ENCODE assay signal across 8 mouse cellular contexts in genomic region chr15:100747121-100747963, GRCm38 (mm10). TPM values are rescaled to one million over a fixed set of nuclear protein-coding genes. Genes with fewer than 3 reads are reported as not detected.
A peak's percentile ranks its signal among the peaks of the same experiment; 100 is the strongest.
DNase-seq lines count a peak whose midpoint lies in the region; ATAC-seq and TF ChIP-seq lines count a peak whose summit lies in the region.

No protein-coding gene starts in this region.

- no peak overlapping the region for H3K9ac ChIP-seq in embryonic facial prominence, embryonic 11.5 days (replicated peaks; ENCODE audit: low read length)
- no peak overlapping the region for H3K9ac ChIP-seq in hindbrain, embryonic 16.5 days (ENCODE audit: low read depth, low read length)
- peak overlapping the region; percentile 47 for H3K9ac ChIP-seq in liver, embryonic 16.5 days (ENCODE audit: low read depth, low read length)

- H3K4me3 ChIP-seq in embryonic facial prominence, embryonic 11.5 days (ENCODE audit: low read depth, low read length), result peak overlapping the region; percentile 20
- peak overlapping the region; percentile 36 for H3K4me3 ChIP-seq in hindbrain, embryonic 16.5 days (ENCODE audit: low read length)
- peak overlapping the region; percentile 51 for H3K4me3 ChIP-seq in liver, embryonic 16.5 days (ENCODE audit: low read depth, low read length)
- no peak overlapping the region for H3K4me3 ChIP-seq in left cerebral cortex, adult 2 months

- peak overlapping the region; percentile 40 for H3K4me2 ChIP-seq in embryonic facial prominence, embryonic 11.5 days (ENCODE audit: low read depth, low read length)
- H3K4me2 ChIP-seq in hindbrain, embryonic 16.5 days (ENCODE audit: low read length), result peak overlapping the region; percentile 50
- peak overlapping the region; percentile 81 for H3K4me2 ChIP-seq in liver, embryonic 16.5 days (ENCODE audit: low read depth, low read length)

- no peak overlapping the region for H3K27ac ChIP-seq in embryonic facial prominence, embryonic 11.5 days (replicated peaks; ENCODE audit: low read depth, low read length)
- no peak overlapping the region for H3K27ac ChIP-seq in hindbrain, embryonic 16.5 days (ENCODE audit: low read depth, low read length)
- H3K27ac ChIP-seq in liver, embryonic 16.5 days (ENCODE audit: low read length), result peak overlapping the region; percentile 87
- H3K27ac ChIP-seq in left cerebral cortex, adult 2 months, result no peak overlapping the region

- no peaks in the 10 kb centered on the region for H3K4me1 ChIP-seq in embryonic facial prominence, embryonic 11.5 days (ENCODE audit: control insufficient read depth, insufficient read depth, low read length)
- peaks cover 8% of the 10 kb centered on the region for H3K4me1 ChIP-seq in hindbrain, embryonic 16.5 days (ENCODE audit: control insufficient read depth, insufficient read depth, low read depth, low read length)
- H3K4me1 ChIP-seq in liver, embryonic 16.5 days (ENCODE audit: control insufficient read depth, low read depth, low read length), result peaks cover 41% of the 10 kb centered on the region

- intact Hi-C loops in left cerebral cortex, adult 2 months (cut with DNase I), result no loop called here

- TF ChIP-seq CTCF in left cerebral cortex, adult 2 months (IDR thresholded peaks at IDR 0.05), result no peak

- 2% methylated on average over 18 of the region's 27 CpGs for WGBS in embryonic facial prominence, embryonic 11.5 days
- WGBS in hindbrain, embryonic 16.5 days, result 2% methylated on average over 27 of the region's 27 CpGs
- 4% methylated on average over 27 of the region's 27 CpGs for WGBS in liver, embryonic 16.5 days (ENCODE audit: insufficient replicate concordance)

- no peaks in the 10 kb centered on the region for H3K9me3 ChIP-seq in embryonic facial prominence, embryonic 11.5 days (replicated peaks; ENCODE audit: control insufficient read depth, low read length)
- H3K9me3 ChIP-seq in hindbrain, embryonic 16.5 days (ENCODE audit: control insufficient read depth, low read length), result no peaks in the 10 kb centered on the region
- H3K9me3 ChIP-seq in liver, embryonic 16.5 days (replicated peaks; ENCODE audit: control insufficient read depth, low read length), result no peaks in the 10 kb centered on the region

- peak; percentile 65; the same call in 1 of the 2 replicates for ATAC-seq in embryonic facial prominence, embryonic 11.5 days (replicated peaks; ENCODE audit: insufficient number of reproducible peaks, low FRiP score, low TSS enrichment, low read depth)
- peak; percentile 40; the same call in 1 of the 2 replicates for ATAC-seq in hindbrain, embryonic 16.5 days
- peak; percentile 98 for ATAC-seq in liver, embryonic 16.5 days (ENCODE audit: low read depth)

- no peaks in the 10 kb centered on the region for H3K27me3 ChIP-seq in embryonic facial prominence, embryonic 11.5 days (ENCODE audit: control insufficient read depth, insufficient read depth, low read length)
- no peaks in the 10 kb centered on the region for H3K27me3 ChIP-seq in hindbrain, embryonic 16.5 days (replicated peaks; ENCODE audit: control insufficient read depth, insufficient read depth, low read length)
- H3K27me3 ChIP-seq in liver, embryonic 16.5 days (ENCODE audit: control insufficient read depth, insufficient read depth, low read depth, low read length), result no peaks in the 10 kb centered on the region

- no peaks in the 10 kb centered on the region for H3K36me3 ChIP-seq in embryonic facial prominence, embryonic 11.5 days (replicated peaks; ENCODE audit: control insufficient read depth, insufficient read depth, low read depth, low read length)
- H3K36me3 ChIP-seq in hindbrain, embryonic 16.5 days (ENCODE audit: control insufficient read depth, insufficient read depth, low read length), result no peaks in the 10 kb centered on the region
- no peaks in the 10 kb centered on the region for H3K36me3 ChIP-seq in liver, embryonic 16.5 days (ENCODE audit: control insufficient read depth, insufficient read depth)

- DNase-seq in thymus, postnatal 0 days (ENCODE audit: low spot score), result peak; percentile 35
- DNase-seq in thymus, postnatal 10 days (ENCODE audit: low spot score in 2 of 2), result no peak
- peak; percentile 52 for DNase-seq in embryonic facial prominence, embryonic 11.5 days (ENCODE audit: low spot score)
- peak; percentile 62 to 76 for DNase-seq in spleen, postnatal 36 days (ENCODE audit: low spot score in 2 of 2)
- DNase-seq in cerebellum, postnatal 10 days, result no peak
- no peak for DNase-seq in left cerebral cortex, adult 2 months (ENCODE audit: extremely low spot score in 1 of 2, low spot score in 2 of 2)

RNA-seq across cellular contexts. Expression of gene Slc4a8, which starts 14.2 kb away (rescaled TPM):
- 2.1 and 2.7 TPM in 2 replicates for polyA plus RNA-seq in thymus, postnatal 0 days (2015; fragmentation: Nextera tagmentation; extraction: Ambion mirVana)
- 5.7 and 7.7 TPM in 2 replicates for polyA plus RNA-seq in embryonic facial prominence, embryonic 11.5 days (2014; fragmentation: Nextera tagmentation; extraction: Ambion mirVana)
- polyA plus RNA-seq in hindbrain, embryonic 16.5 days (2015; fragmentation: Nextera tagmentation; extraction: Ambion mirVana), result 24.7 and 27.9 TPM in 2 replicates
- polyA plus RNA-seq in liver, embryonic 16.5 days (2015; fragmentation: Nextera tagmentation; extraction: Ambion mirVana), result 0.46 and 0.76 TPM in 2 replicates
- 10 to 100 TPM; 78.4 to 79.0 TPM for total RNA-seq in left cerebral cortex, adult 2 months (2021)

RNA-seq across cellular contexts. Expression of gene Galnt6, which starts 18.2 kb away (rescaled TPM):
- polyA plus RNA-seq in thymus, postnatal 0 days (2015; fragmentation: Nextera tagmentation; extraction: Ambion mirVana), result 16.6 and 16.9 TPM in 2 replicates
- polyA plus RNA-seq in embryonic facial prominence, embryonic 11.5 days (2014; fragmentation: Nextera tagmentation; extraction: Ambion mirVana), result 0.08 and 0.20 TPM in 2 replicates
- polyA plus RNA-seq in hindbrain, embryonic 16.5 days (2015; fragmentation: Nextera tagmentation; extraction: Ambion mirVana), result 0.17 and 0.30 TPM in 2 replicates
- 1.8 TPM in 2 replicates for polyA plus RNA-seq in liver, embryonic 16.5 days (2015; fragmentation: Nextera tagmentation; extraction: Ambion mirVana)
- 1 to 10 TPM; 4.8 to 4.9 TPM for total RNA-seq in left cerebral cortex, adult 2 months (2021)

RNA-seq across cellular contexts. Expression of gene Cela1, which starts 59.6 kb away (rescaled TPM):
- polyA plus RNA-seq in thymus, postnatal 0 days (2015; fragmentation: Nextera tagmentation; extraction: Ambion mirVana), result 6.2 and 13.1 TPM in 2 replicates
- 1.00 and 3.4 TPM in 2 replicates for polyA plus RNA-seq in embryonic facial prominence, embryonic 11.5 days (2014; fragmentation: Nextera tagmentation; extraction: Ambion mirVana)
- 1.4 and 2.0 TPM in 2 replicates for polyA plus RNA-seq in hindbrain, embryonic 16.5 days (2015; fragmentation: Nextera tagmentation; extraction: Ambion mirVana)
- polyA plus RNA-seq in liver, embryonic 16.5 days (2015; fragmentation: Nextera tagmentation; extraction: Ambion mirVana), result 20.3 and 30.0 TPM in 2 replicates
- total RNA-seq in left cerebral cortex, adult 2 months (2021), result 1 to 10 TPM; 2.4 to 3.3 TPM

Comparison
In these comparisons a context has a peak if more than half of its experiments do, and no peak if none do; other contexts are left out.
1. DNase-seq: peak in thymus, postnatal 0 days (single experiment), embryonic facial prominence, embryonic 11.5 days (single experiment) and spleen, postnatal 36 days (2 of 2); none in thymus, postnatal 10 days (0 of 2), cerebellum, postnatal 10 days (0 of 2) and left cerebral cortex, adult 2 months (0 of 2).
2. ATAC-seq: peak in every context shown above with its lines; median percentile 98 in liver, embryonic 16.5 days; 65 in embryonic facial prominence, embryonic 11.5 days; 40 in hindbrain, embryonic 16.5 days.
3. Peak in every context shown above with its lines, with median percentiles within 50 percentile points of each other: H3K4me2 ChIP-seq.